Mouse (Mus musculus): ENCODE data around the gene Clec2g. TPM values are rescaled to one million over a fixed set of nuclear protein-coding genes. Genes with fewer than 3 reads are reported as not detected.

Gene Clec2g
- polyA plus RNA-seq, 1 experiment from 2014 or later = not detected

DNA sequence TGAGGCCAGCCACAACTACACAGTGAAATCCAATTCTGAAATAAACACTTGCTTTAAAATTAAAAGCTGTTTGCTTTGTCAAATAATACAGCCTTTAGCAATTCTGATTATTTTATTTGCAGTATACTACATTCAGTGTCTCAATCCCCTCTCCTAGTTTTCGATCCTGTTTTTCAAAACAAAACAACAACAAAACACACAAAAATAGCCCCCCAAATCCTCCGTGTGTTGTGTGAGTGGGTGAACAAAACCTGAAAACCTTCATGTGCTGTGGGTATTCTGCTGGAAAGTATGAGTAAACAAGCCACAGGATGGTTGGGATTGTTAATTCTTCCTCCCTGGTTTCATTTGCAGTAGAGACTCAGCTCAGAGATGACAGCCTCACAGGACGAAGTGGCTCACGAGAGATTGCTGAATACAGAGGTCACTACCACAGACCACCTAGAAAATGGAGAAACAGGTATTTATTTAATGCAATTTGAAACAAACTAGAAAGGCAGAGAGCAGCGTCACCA is 79.6 kb downstream of the Clec2g start:
- no peak for ATAC-seq (replicated peaks; ENCODE audit: insufficient number of reproducible peaks, low FRiP score, low TSS enrichment)
- Histone ChIP-seq H3K4me1 (ENCODE audit: control insufficient read depth, insufficient read depth, low read length) (no peaks in the 10 kb centered on the region), H3K36me3 (ENCODE audit: control insufficient read depth, insufficient read depth, low read length) (no peaks in the 10 kb centered on the region), H3K4me3 (ENCODE audit: low read depth, low read length) (no peak overlapping the region), H3K9me3 (replicated peaks; ENCODE audit: control insufficient read depth, low read length) (no peaks in the 10 kb centered on the region), H3K9ac (ENCODE audit: low read depth, low read length) (no peak overlapping the region), H3K27ac (ENCODE audit: low read depth, low read length) (no peak overlapping the region), H3K27me3 (ENCODE audit: control insufficient read depth, insufficient read depth, low read length) (no peaks in the 10 kb centered on the region), H3K4me2 (no peak overlapping the region)
- WGBS (ENCODE audit: insufficient replicate concordance) = 73% methylated on average over 5 of the region's 5 CpGs

DNA sequence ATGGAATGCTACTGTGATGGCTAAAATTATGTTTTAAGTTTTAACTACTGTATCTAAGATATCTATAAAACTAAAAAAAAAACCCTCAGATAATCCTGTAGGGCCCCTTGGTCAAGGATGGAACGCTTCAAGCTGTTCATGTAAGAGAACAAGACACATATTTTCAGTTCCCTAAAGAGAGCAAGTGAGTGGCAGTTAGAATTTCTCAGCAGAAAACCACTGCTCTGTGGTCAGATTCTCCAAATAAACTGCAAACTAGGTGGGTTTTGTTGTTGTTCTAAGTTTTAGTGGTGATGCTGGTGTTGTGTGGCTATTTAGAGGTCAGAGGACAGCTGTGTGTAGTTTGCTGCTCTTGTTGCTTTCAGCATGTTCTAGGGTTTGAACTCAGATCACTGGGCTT is 80.2 kb downstream of the Clec2g start:
- H3K27ac ChIP-seq (ENCODE audit: low read depth, low read length) = no peak overlapping the region
- WGBS (ENCODE audit: insufficient replicate concordance) = 80% methylated on average over 1 of the region's 1 CpGs
- no peaks in the 10 kb centered on the region for H3K27me3 ChIP-seq (ENCODE audit: control insufficient read depth, insufficient read depth, low read length)
- H3K4me1 ChIP-seq (ENCODE audit: control insufficient read depth, insufficient read depth, low read length) = no peaks in the 10 kb centered on the region
- H3K36me3 ChIP-seq (ENCODE audit: control insufficient read depth, insufficient read depth, low read length) = no peaks in the 10 kb centered on the region
- no peak for ATAC-seq (replicated peaks; ENCODE audit: insufficient number of reproducible peaks, low FRiP score, low TSS enrichment)
- H3K9me3 ChIP-seq (replicated peaks; ENCODE audit: control insufficient read depth, low read length) = no peaks in the 10 kb centered on the region
- no peak overlapping the region for H3K9ac ChIP-seq (ENCODE audit: low read depth, low read length)
- H3K4me3 ChIP-seq (ENCODE audit: low read depth, low read length) = no peak overlapping the region
- H3K4me2 ChIP-seq = no peak overlapping the region

DNA sequence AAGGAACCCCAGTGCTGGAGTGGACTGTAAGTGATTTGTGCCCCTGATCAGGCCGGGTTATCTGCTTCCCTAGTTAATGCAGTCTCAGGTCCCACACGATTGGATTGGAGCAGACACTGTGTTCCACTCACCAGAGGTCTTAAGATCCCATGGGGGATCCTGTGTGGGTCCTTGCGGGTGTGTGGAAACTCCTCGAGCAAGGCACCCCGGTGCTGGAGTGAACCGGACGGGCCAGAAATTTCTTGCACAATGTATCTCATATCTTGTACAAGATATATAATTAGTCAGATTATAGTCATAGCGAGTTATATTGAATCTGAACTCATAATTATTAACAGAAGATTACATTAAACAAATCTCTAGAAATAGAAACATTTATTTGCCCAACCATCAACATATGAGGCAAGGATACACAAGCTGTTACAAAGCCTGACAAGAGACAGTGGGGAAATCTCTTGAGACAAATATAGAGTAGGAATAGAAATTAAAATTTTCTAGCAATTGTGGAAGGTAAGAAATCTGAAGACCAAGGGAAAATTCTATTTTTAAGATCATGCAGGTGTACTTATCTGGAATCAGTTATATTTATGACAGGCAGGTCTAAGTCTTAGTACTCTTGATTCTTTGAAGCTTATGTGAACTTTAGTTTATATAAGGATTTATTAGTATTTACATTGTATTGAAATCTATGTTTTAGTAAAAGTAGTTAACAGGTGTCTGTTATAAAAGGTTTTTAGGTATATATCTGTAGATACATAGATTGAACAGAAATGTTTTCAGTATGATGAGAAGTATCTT is 93.5 kb downstream of the Clec2g start:
- 78% methylated on average over 8 of the region's 8 CpGs for WGBS (ENCODE audit: insufficient replicate concordance)
- H3K4me3 ChIP-seq (ENCODE audit: low read depth, low read length) = no peak overlapping the region
- H3K4me2 ChIP-seq = no peak overlapping the region

DNA sequence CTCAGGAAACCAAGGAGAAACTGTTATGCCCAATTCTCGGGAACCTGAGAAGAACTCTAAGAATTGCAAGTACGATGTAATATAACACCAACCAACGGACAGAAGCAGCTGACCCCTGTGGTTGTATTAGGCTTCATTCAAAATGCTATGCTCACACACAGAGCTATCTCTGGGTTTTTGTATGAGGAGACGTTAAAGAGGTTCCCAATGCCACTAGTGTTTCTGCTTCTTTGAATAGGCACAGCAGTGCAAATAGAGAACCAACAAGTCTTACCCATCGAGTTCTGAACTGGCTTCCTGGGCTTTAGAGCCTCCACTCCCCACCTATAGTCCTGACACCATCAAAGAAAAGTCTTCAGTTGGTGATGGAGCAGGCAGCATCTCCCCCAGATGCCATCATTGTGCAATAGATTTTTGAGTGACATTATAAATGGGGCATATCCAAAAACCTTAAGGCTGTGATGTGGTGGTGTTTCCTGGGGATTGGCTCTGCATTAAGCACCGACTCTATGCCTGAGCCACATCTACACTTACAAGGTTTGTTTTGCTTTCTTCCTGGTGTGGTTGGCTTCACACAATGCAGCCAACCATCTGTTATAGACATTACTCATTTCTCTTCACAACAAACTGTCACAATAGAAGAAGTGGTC is 96.1 kb downstream of the Clec2g start:
- WGBS (ENCODE audit: insufficient replicate concordance) = 55% methylated on average over 6 of the region's 6 CpGs
- Histone ChIP-seq H3K27me3 (ENCODE audit: control insufficient read depth, insufficient read depth, low read length) (no peaks in the 10 kb centered on the region), H3K4me3 (ENCODE audit: low read depth, low read length) (no peak overlapping the region), H3K9ac (ENCODE audit: low read depth, low read length) (no peak overlapping the region), H3K4me2 (no peak overlapping the region), H3K4me1 (ENCODE audit: control insufficient read depth, insufficient read depth, low read length) (no peaks in the 10 kb centered on the region), H3K36me3 (ENCODE audit: control insufficient read depth, insufficient read depth, low read length) (no peaks in the 10 kb centered on the region), H3K27ac (ENCODE audit: low read depth, low read length) (no peak overlapping the region), H3K9me3 (replicated peaks; ENCODE audit: control insufficient read depth, low read length) (no peaks in the 10 kb centered on the region)
- ATAC-seq (replicated peaks; ENCODE audit: insufficient number of reproducible peaks, low FRiP score, low TSS enrichment) = no peak

More for the DNA sequence above, 93.5 kb downstream of the Clec2g start:
- ATAC-seq (replicated peaks; ENCODE audit: insufficient number of reproducible peaks, low FRiP score, low TSS enrichment) = no peak
- Histone ChIP-seq H3K9ac (ENCODE audit: low read depth, low read length) (no peak overlapping the region), H3K27ac (ENCODE audit: low read depth, low read length) (no peak overlapping the region), H3K36me3 (ENCODE audit: control insufficient read depth, insufficient read depth, low read length) (no peaks in the 10 kb centered on the region), H3K4me1 (ENCODE audit: control insufficient read depth, insufficient read depth, low read length) (no peaks in the 10 kb centered on the region), H3K27me3 (ENCODE audit: control insufficient read depth, insufficient read depth, low read length) (no peaks in the 10 kb centered on the region), H3K9me3 (replicated peaks; ENCODE audit: control insufficient read depth, low read length) (no peaks in the 10 kb centered on the region)

DNA sequence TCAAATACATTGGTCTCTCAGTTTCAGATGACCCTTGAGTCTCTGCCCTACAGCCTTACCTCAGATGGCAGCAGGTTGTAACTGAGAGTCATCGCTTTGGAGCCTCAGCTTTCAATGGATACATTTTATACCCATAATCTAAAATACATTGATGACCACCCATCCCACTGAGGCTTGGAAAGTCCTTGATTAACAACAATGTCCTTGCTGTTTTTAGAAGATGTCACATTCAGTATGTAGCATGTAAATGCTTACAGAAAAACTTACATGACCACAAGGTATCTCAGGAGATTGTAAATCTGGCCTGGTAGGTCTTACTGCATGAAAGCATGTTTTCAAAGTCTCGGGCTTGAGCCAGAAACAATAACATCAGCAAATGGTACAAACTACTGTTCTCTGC is 96.8 kb downstream of the Clec2g start:
- H3K9ac ChIP-seq (ENCODE audit: low read depth, low read length) = no peak overlapping the region
- H3K4me1 ChIP-seq (ENCODE audit: control insufficient read depth, insufficient read depth, low read length) = no peaks in the 10 kb centered on the region
- no peak overlapping the region for H3K4me2 ChIP-seq
- no peak for ATAC-seq (replicated peaks; ENCODE audit: insufficient number of reproducible peaks, low FRiP score, low TSS enrichment)
- no peak overlapping the region for H3K27ac ChIP-seq (ENCODE audit: low read depth, low read length)
- no peaks in the 10 kb centered on the region for H3K36me3 ChIP-seq (ENCODE audit: control insufficient read depth, insufficient read depth, low read length)
- H3K9me3 ChIP-seq (replicated peaks; ENCODE audit: control insufficient read depth, low read length) = no peaks in the 10 kb centered on the region
- H3K27me3 ChIP-seq (ENCODE audit: control insufficient read depth, insufficient read depth, low read length) = no peaks in the 10 kb centered on the region
- 77% methylated on average over 2 of the region's 2 CpGs for WGBS (ENCODE audit: insufficient replicate concordance)
- no peak overlapping the region for H3K4me3 ChIP-seq (ENCODE audit: low read depth, low read length)

DNA sequence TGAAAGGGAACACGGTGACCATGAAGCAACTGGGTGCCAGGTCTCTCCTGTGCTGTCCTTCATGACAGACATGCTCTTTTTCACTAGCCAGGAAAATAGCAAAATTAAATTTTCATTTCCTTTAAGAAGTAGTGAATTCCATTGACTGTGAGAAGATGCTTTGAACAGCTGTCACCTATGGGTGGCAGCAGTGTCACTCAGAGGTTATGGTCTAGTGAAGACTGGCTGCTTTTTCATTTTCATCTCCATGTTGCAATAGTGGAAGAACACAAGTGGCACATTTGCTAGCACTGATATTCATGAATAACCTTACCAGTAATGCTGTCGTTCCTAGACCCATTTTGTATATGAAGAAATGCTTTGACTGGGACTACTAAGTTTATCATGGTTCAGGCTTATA is 99.2 kb downstream of the Clec2g start:
- Histone ChIP-seq H3K9ac (ENCODE audit: low read depth, low read length) (no peak overlapping the region), H3K4me3 (ENCODE audit: low read depth, low read length) (no peak overlapping the region), H3K36me3 (ENCODE audit: control insufficient read depth, insufficient read depth, low read length) (no peaks in the 10 kb centered on the region), H3K4me2 (no peak overlapping the region), H3K4me1 (ENCODE audit: control insufficient read depth, insufficient read depth, low read length) (no peaks in the 10 kb centered on the region), H3K27me3 (ENCODE audit: control insufficient read depth, insufficient read depth, low read length) (no peaks in the 10 kb centered on the region), H3K27ac (ENCODE audit: low read depth, low read length) (no peak overlapping the region), H3K9me3 (replicated peaks; ENCODE audit: control insufficient read depth, low read length) (no peaks in the 10 kb centered on the region)
- no peak for ATAC-seq (replicated peaks; ENCODE audit: insufficient number of reproducible peaks, low FRiP score, low TSS enrichment)
- 68% methylated on average over 2 of the region's 2 CpGs for WGBS (ENCODE audit: insufficient replicate concordance)

Small RNA genes within 50 kb of the gene (microRNA-seq; reads per million reads assigned to microRNA genes)
- gene Gm27336 (ENCODE audit: borderline number of aligned reads) = not detected
- gene Mir7649 (ENCODE audit: borderline number of aligned reads) = not detected

Other genes starting within 250 kb of the Clec2g start
- gene Klrb1, start 211.3 kb upstream of the Clec2g start, polyA plus RNA-seq (2014; fragmentation: Nextera tagmentation; extraction: Ambion mirVana) = not detected in 2 replicates
- not detected in 2 replicates for gene Klrb1c, start 145.2 kb upstream of the Clec2g start, polyA plus RNA-seq (2014; fragmentation: Nextera tagmentation; extraction: Ambion mirVana)
- gene Gm44511, start 108.1 kb upstream of the Clec2g start, polyA plus RNA-seq (2014; fragmentation: Nextera tagmentation; extraction: Ambion mirVana) = not detected in 2 replicates
- gene Klrb1b, start 108.0 kb upstream of the Clec2g start, polyA plus RNA-seq (2014; fragmentation: Nextera tagmentation; extraction: Ambion mirVana) = not detected in 2 replicates
- gene Clec2i, start 46.8 kb upstream of the Clec2g start, polyA plus RNA-seq (2014; fragmentation: Nextera tagmentation; extraction: Ambion mirVana) = not detected in 2 replicates
- gene BC035044, start 43.3 kb upstream of the Clec2g start, polyA plus RNA-seq (2014; fragmentation: Nextera tagmentation; extraction: Ambion mirVana) = 0.69 and 0.73 TPM in 2 replicates
- 0.40 TPM in 1 of 2 replicates, not detected in the other for gene Klrb1f, start 111.5 kb downstream of the Clec2g start, polyA plus RNA-seq (2014; fragmentation: Nextera tagmentation; extraction: Ambion mirVana)
- gene Clec2e, start 166.5 kb downstream of the Clec2g start, polyA plus RNA-seq (2014; fragmentation: Nextera tagmentation; extraction: Ambion mirVana) = not detected in 2 replicates
- 0.18 TPM in 1 of 2 replicates, not detected in the other for gene Clec2d, start 246.2 kb downstream of the Clec2g start, polyA plus RNA-seq (2014; fragmentation: Nextera tagmentation; extraction: Ambion mirVana)